Mouse (Mus musculus) CH12.LX (cell line): ENCODE measurements around the gene Gm37596.
"Not testable (repeated sequence)": the region's sequence is repeated elsewhere in the genome, so short reads cannot be mapped to it uniquely, and the experiment has no call there.

Experiments
- CHD2 ChIP-seq: IDR thresholded peaks from 2 replicates; pipeline ENCODE4 v1.6.1; 2011; ENCODE audit warnings: low read length, improper control_type of control experiment
- CTCF ChIP-seq, 2 experiments: IDR thresholded peaks in 1 of 2; conservative IDR thresholded peaks in 1 of 2; 2 replicates each; pipeline ENCODE4 v1.5.1; 2011 to 2012; ENCODE audit warnings: low read depth in 2 of 2, low read length in 2 of 2, improper control_type of control experiment in 1 of 2, inconsistent platforms in 1 of 2, mild to moderate bottlenecking in 1 of 2, moderate library complexity in 1 of 2
- EP300 ChIP-seq: IDR thresholded peaks from 2 replicates; pipeline ENCODE4 v1.6.1; 2011; ENCODE audit warnings: low read length, improper control_type of control experiment
- JUN ChIP-seq: IDR thresholded peaks from 2 replicates; pipeline ENCODE4 v1.6.1; 2011; ENCODE audit warnings: low read depth, mild to moderate bottlenecking, low read length, improper control_type of control experiment, moderate library complexity; ENCODE audit not compliant: insufficient read depth
- MAFK ChIP-seq: IDR thresholded peaks from 2 replicates; pipeline ENCODE4 v1.6.1; 2011; ENCODE audit warnings: low read length, improper control_type of control experiment; ENCODE audit not compliant: insufficient replicate concordance
- MAX ChIP-seq: IDR thresholded peaks from 2 replicates; pipeline ENCODE4 v1.6.1; 2011; ENCODE audit warnings: low read length, improper control_type of control experiment
- MAZ ChIP-seq: IDR thresholded peaks from 2 replicates; pipeline ENCODE4 v1.6.1; 2012; ENCODE audit warnings: low read depth, mild to moderate bottlenecking, inconsistent platforms, low read length, improper control_type of control experiment, moderate library complexity
- NELFE ChIP-seq: IDR thresholded peaks from 2 replicates; pipeline ENCODE4 v1.6.1; 2011; ENCODE audit warnings: low read depth, low read length, improper control_type of control experiment
- NRF1 ChIP-seq: IDR thresholded peaks from 2 replicates; pipeline ENCODE4 v1.6.1; 2014; ENCODE audit warnings: low read depth, mild to moderate bottlenecking, inconsistent platforms, low read length, improper control_type of control experiment, moderate library complexity
- POLR2A ChIP-seq: IDR thresholded peaks from 2 replicates; pipeline ENCODE4 v1.6.1; 2011; ENCODE audit warnings: low read depth, mild to moderate bottlenecking, improper control_type of control experiment, low read length
- RAD21 ChIP-seq: IDR thresholded peaks from 2 replicates; pipeline ENCODE4 v1.6.1; 2011; ENCODE audit warnings: low read depth, mild to moderate bottlenecking, low read length, improper control_type of control experiment, moderate library complexity
- USF1 ChIP-seq: IDR thresholded peaks from 2 replicates; pipeline ENCODE4 v1.6.1; 2014; ENCODE audit warnings: low read depth, mild to moderate bottlenecking, inconsistent platforms, low read length, improper control_type of control experiment
- ZC3H11A ChIP-seq: IDR thresholded peaks from 2 replicates; pipeline ENCODE4 v1.6.1; 2012; ENCODE audit warnings: low read depth, mild to moderate bottlenecking, inconsistent platforms, low read length, improper control_type of control experiment

- not testable (repeated sequence) for TF ChIP-seq EP300; RAD21; POLR2A; MAZ; NELFE; MAFK; CTCF (conservative IDR thresholded peaks at IDR 0.05 in 1 of 2, IDR thresholded peaks at IDR 0.05 in 1 of 2; ENCODE audit: low read depth in 2 of 2, low read length in 2 of 2); NRF1; JUN; USF1; ZC3H11A; MAX; CHD2
Measured at GRCm38 (mm10) chr3:93676210-93676609, 16.7 kb downstream of the Gm37596 start, which contains the start of gene Tdpoz1.
